Mouse (Mus musculus): ENCODE measurements at regions not wholly inside any gene's neighbourhood (a gene's known extent, or its start where the extent isn't known, plus 50 kb on each side); places are given as distances from the start of the nearest gene placed in this dataset.

GRCm38 (mm10) chr14:105499319-105499895 lies 241.0 kb downstream of the Ndfip2 start:
- TF ChIP-seq GATA1 (IDR thresholded peaks at IDR 0.05; ENCODE audit: low read length) (no peak), TAL1 (IDR thresholded peaks at IDR 0.05; ENCODE audit: low read length) (no peak)
